Mouse (Mus musculus) liver, embryonic 13.5 days (tissue): ENCODE measurements around the gene Arhgap19. TPM values are rescaled to one million over a fixed set of nuclear protein-coding genes. Genes with fewer than 3 reads are reported as not detected.

Source experiments
- ATAC-seq: fragments of 200-750 bp; cut with Nextera tagmentation; 2 replicates; pipeline ENCODE4 v1.8.0; 2017; ENCODE audit warnings: low read depth, mild to moderate bottlenecking, moderate number of reproducible peaks, moderate library complexity
- DNase-seq: peaks from one replicate; pipeline ENCODE4 v3.0.0; 2022
- H3K27ac ChIP-seq: fragments of 300-500 bp; sonication (generic); 2 replicates; pipeline ENCODE4 v1.5.1; 2015; ENCODE audit warnings: moderate library complexity, mild to moderate bottlenecking, inconsistent platforms
- H3K27me3 ChIP-seq: fragments of 300-500 bp; sonication (generic); 2 replicates; pipeline ENCODE4 v1.6.1; 2015; ENCODE audit warnings: mild to moderate bottlenecking, inconsistent platforms
- H3K36me3 ChIP-seq: fragments of 300-500 bp; sonication (generic); 2 replicates; pipeline ENCODE4 v1.6.1; 2015; ENCODE audit warnings: mild to moderate bottlenecking, inconsistent platforms
- H3K4me1 ChIP-seq: fragments of 300-500 bp; sonication (generic); replicated peaks from 2 replicates; pipeline ENCODE4 v1.6.1; 2015; ENCODE audit warnings: inconsistent platforms
- H3K4me2 ChIP-seq: fragments of 300-500 bp; sonication (generic); 2 replicates; pipeline ENCODE4 v1.6.1; 2015; ENCODE audit warnings: inconsistent platforms, mild to moderate bottlenecking, moderate library complexity
- H3K4me3 ChIP-seq: fragments of 300-500 bp; sonication (generic); replicated peaks from 2 replicates; pipeline ENCODE4 v1.5.1; 2015; ENCODE audit warnings: mild to moderate bottlenecking, inconsistent platforms
- H3K9ac ChIP-seq: fragments of 300-500 bp; sonication (generic); 2 replicates; pipeline ENCODE4 v1.6.1; 2015; ENCODE audit warnings: mild to moderate bottlenecking, inconsistent platforms
- H3K9me3 ChIP-seq: fragments of 300-500 bp; sonication (generic); replicated peaks from 2 replicates; pipeline ENCODE4 v1.6.1; 2016; ENCODE audit warnings: inconsistent platforms
- WGBS: fragments of 180-500 bp; shearing (Covaris S2); methylation state at CpG from one replicate; pipeline ENCODE4 v1.1.7; 2015; ENCODE audit not compliant: insufficient replicate concordance; 5-methylcytosine and 5-hydroxymethylcytosine counted together
- polyA plus RNA-seq: library from polyadenylated mRNA; unstranded; fragments of >200 nt; fragmentation: Nextera tagmentation; extraction: Ambion mirVana; gene quantifications from 2 replicates; pipeline ENCODE4 v1.2.1, GENCODE M21; 2015

Arhgap19 gene
- polyA plus RNA-seq, 1 experiment from 2014 or later: 25.0 TPM

DNA sequence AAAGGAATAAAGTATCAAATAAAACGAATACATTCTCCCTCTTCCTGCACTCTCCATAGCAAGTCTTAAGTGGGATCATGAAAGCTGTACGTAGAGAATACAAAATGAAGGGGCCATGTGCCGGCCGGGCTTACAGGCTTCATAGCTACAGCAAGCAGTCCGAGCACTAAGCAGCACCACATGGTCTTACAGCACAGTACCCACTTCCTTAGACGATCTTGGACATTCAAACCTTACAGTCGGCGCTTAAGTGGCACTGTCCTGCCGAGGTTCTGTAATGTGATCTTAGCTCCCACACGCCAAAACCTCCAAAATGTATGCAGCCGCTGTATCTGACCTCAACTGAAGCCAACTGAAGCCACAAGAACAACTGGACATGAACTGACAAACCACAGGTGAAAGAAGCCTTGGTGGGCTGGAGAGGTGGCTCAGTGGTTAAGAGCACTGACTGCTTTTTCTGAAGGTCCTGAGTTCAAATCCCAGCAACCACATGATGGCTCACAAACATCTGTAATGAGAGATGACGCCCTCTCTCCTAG lies 5.0 kb downstream of the Arhgap19 start:
- H3K4me3 ChIP-seq: no peak overlapping the region
- ATAC-seq (no peak), DNase-seq (no peak)
- no peaks in the 10 kb centered on the region for H3K27me3 ChIP-seq
- no peak overlapping the region for H3K9ac ChIP-seq
- no peaks in the 10 kb centered on the region for H3K9me3 ChIP-seq
- H3K4me2 ChIP-seq: no peak overlapping the region
- peaks cover 75% of the 10 kb centered on the region for H3K4me1 ChIP-seq
- H3K27ac ChIP-seq: peak overlapping the region; percentile 49
- H3K36me3 ChIP-seq: peaks cover 16% of the 10 kb centered on the region
- 59% methylated on average over 12 of the region's 12 CpGs for WGBS

DNA sequence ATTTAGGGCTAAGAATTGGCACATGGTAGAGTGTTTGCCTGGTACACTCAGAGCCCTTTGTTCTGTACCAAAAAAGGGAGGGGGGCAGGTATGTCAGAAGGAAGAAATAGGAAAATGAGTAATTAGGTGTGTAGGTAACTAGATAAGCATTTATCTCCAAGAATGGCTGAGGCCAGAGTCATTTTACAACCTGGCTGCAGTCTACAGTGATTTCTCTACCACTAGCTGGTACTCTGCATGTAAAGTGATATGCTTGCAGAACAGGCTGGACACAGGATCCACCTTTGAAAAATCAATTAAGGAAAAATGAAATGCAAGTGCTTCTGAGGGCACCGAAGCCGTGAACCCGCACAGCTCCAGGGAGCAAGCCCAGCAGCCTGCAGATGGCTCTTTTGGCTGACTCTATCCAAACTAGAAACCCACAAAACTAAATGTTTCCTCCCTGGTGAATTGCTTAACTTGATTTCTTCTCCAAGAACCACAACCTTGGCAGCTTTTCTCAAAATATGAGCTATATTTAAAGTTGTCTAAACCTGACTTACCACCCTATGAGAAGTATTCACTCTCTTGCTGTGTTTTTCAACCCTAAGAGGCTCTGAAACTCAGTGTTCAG lies 5.6 kb downstream of the Arhgap19 start:
- Histone ChIP-seq H3K9me3 (no peaks in the 10 kb centered on the region), H3K36me3 (peaks cover 22% of the 10 kb centered on the region), H3K4me2 (no peak overlapping the region), H3K27ac (peak overlapping the region; percentile 49; the same call in 1 of the 2 replicates), H3K4me3 (no peak overlapping the region), H3K4me1 (peaks cover 75% of the 10 kb centered on the region), H3K27me3 (no peaks in the 10 kb centered on the region), H3K9ac (no peak overlapping the region)
- WGBS: 64% methylated on average over 3 of the region's 3 CpGs
- ATAC-seq (no peak), DNase-seq (no peak)

DNA sequence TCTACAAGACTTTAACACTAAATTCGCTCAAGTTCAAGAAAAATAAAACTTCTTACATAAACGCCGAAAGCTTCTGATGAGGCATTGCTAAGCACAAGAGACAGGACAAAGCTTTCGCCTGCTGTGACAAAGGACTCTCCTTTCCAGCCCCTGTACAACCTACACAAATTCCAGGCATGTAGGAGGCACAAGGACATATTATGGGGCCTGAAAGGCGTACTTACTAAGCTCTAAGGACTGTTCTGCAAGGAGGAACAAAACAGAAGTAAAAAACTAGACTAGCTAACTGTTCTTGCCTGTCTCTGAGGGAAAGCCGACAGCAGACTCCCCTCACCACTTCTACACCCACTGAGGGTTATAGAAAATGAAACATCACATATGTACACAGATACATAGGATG lies 6.9 kb downstream of the Arhgap19 start:
- Histone ChIP-seq H3K4me2 (no peak overlapping the region), H3K4me1 (peaks cover 64% of the 10 kb centered on the region), H3K9ac (no peak overlapping the region), H3K27ac (no peak overlapping the region), H3K36me3 (peaks cover 32% of the 10 kb centered on the region), H3K27me3 (no peaks in the 10 kb centered on the region), H3K9me3 (no peaks in the 10 kb centered on the region), H3K4me3 (no peak overlapping the region)
- DNase-seq: no peak
- no peak for ATAC-seq
- 84% methylated on average over 6 of the region's 6 CpGs for WGBS

DNA sequence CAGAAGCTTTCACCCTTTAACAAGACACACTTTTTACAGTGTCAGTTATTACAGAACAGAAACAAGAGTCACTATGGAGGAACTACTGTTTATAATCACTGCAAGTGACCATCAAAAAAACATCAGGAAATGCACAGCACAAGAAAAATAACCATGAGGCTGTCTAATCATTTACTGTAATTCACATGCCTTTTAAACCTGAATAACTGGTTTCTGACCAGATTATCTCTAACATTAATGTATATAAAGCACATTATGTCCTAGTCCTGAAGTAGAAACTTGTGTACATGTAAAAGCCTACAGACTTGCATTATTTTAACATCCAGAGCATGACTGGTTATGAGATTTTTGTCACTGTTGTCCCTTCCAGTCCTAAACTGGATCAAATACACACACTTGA lies 7.8 kb downstream of the Arhgap19 start:
- no peak overlapping the region for H3K4me2 ChIP-seq
- no peaks in the 10 kb centered on the region for H3K9me3 ChIP-seq
- H3K27ac ChIP-seq: no peak overlapping the region
- no peak overlapping the region for H3K9ac ChIP-seq
- H3K4me3 ChIP-seq: no peak overlapping the region
- H3K36me3 ChIP-seq: peaks cover 41% of the 10 kb centered on the region
- no peak for DNase-seq
- ATAC-seq: no peak
- peaks cover 58% of the 10 kb centered on the region for H3K4me1 ChIP-seq
- no peaks in the 10 kb centered on the region for H3K27me3 ChIP-seq

DNA sequence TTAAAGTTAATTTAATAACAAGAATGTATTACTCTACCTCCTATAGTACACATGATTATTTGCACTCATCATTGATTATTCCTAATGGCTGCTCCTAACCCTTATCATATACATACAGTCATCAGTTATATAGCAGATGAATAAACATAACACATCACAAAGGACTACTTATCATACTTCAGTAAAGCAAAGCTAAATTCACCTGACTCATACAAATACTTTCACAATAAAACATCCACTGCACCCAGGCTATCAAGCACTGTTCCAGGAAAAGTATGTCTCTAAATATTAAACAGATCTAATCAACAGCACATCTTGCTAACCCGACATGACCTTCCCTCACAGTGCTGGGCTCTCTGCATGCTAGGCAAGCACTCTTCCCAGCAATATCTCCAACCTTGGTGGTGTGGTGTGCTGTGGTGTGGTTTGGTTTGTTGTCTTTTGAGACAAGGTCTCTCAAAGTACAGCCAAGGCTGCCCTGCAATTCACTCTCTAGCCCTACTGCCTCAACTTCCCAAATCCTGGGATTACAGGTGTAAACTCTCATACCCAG lies 8.8 kb downstream of the Arhgap19 start:
- H3K4me1 ChIP-seq: peaks cover 54% of the 10 kb centered on the region
- ATAC-seq (no peak), DNase-seq (no peak)
- H3K9me3 ChIP-seq: no peaks in the 10 kb centered on the region
- peaks cover 46% of the 10 kb centered on the region for H3K36me3 ChIP-seq
- 34% methylated on average over 1 of the region's 1 CpGs for WGBS
- H3K27me3 ChIP-seq: no peaks in the 10 kb centered on the region
- no peak overlapping the region for H3K4me2 ChIP-seq
- H3K4me3 ChIP-seq: no peak overlapping the region
- H3K27ac ChIP-seq: no peak overlapping the region
- no peak overlapping the region for H3K9ac ChIP-seq

DNA sequence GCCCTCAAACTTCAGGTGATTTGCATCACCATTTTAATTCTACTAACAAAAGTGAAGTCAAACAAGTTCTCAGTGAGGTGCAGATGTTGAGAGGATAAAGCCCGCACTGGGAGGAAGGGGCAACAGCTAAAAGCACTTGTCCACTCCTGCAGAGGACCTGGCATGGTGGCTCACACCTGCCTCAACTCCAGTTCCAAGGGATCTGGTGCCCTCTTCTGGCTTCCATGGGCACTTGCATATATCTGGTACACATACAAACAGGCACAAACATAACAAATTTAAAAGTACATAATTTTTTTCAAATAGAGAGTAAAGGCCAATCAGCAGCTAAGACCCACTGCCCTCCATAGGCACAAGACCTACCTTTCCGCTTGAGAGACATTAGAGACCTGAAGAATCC lies 10.5 kb downstream of the Arhgap19 start:
- no peaks in the 10 kb centered on the region for H3K9me3 ChIP-seq
- no peaks in the 10 kb centered on the region for H3K27me3 ChIP-seq
- H3K9ac ChIP-seq: no peak overlapping the region
- no peak overlapping the region for H3K4me3 ChIP-seq
- no peak overlapping the region for H3K4me2 ChIP-seq
- H3K27ac ChIP-seq: no peak overlapping the region
- no peak for DNase-seq
- H3K4me1 ChIP-seq: peaks cover 44% of the 10 kb centered on the region
- 87% methylated on average over 2 of the region's 2 CpGs for WGBS
- no peak for ATAC-seq
- peaks cover 48% of the 10 kb centered on the region for H3K36me3 ChIP-seq

DNA sequence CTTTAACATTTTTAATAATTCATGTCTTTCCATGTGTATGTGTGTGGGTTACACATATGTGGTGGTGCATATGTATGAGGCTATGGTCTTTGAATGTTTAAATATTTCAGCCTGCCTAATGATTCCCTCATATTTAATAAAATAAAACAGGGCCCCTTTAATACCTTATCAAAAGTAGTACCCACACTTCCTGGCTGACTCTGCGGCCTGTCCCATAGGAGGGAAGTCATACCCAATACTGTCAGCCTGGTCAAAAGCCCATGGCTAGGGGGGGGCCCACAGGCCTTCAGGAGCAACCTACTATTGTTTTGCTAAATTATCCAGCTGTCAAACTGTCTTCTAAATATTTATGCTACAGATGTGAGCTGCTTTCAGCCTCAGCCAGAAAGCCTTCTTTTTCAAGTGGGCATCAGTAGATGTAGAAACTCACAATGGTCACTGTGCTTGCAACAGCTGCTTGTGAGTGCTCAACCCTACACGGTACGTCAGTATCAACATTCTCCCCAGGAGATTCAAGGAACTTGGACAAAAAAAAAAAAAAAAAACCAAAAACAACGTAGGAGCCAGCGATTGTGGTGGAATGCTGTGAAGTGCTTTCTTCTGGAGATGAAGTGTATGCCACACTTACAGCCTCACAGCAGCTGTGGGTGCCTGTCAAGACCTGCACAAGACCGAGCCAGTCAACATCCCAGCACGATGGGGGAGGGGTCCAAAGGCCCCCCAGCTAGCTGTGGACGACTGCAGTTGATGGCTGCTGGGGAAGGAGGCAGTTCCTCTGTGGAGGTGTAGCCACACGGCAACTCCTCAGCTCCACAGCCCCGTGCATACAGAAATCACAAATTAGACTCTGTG lies 12.5 kb downstream of the Arhgap19 start:
- Histone ChIP-seq H3K9ac (no peak overlapping the region), H3K9me3 (no peaks in the 10 kb centered on the region), H3K4me2 (no peak overlapping the region), H3K36me3 (peaks cover 66% of the 10 kb centered on the region), H3K27me3 (no peaks in the 10 kb centered on the region), H3K4me1 (peaks cover 28% of the 10 kb centered on the region), H3K27ac (no peak overlapping the region), H3K4me3 (no peak overlapping the region)
- 73% methylated on average over 10 of the region's 10 CpGs for WGBS
- DNase-seq: no peak
- ATAC-seq: no peak

DNA sequence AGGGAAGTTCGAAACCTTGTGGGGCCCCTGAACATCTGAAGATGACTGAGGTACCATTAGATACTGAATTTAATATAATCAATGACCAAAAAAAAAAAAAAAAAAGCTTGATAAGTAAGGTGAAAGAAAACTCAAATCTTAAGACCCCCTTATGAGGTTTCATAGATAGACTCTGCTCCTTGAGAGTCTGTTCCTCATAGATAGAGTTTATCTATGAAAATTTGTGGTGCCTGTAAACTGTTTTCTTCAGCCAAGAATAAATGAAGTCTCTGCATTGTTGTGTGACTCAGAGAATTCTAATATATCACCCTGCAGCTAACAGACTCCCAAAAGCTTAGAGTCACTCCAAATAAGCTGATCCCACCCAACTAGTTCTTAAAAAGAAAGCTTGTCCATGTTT lies 15.0 kb downstream of the Arhgap19 start:
- Histone ChIP-seq H3K4me2 (no peak overlapping the region), H3K36me3 (peaks cover 81% of the 10 kb centered on the region), H3K9me3 (no peaks in the 10 kb centered on the region), H3K4me1 (peaks cover 9% of the 10 kb centered on the region; the same call in 1 of the 2 replicates), H3K27ac (no peak overlapping the region), H3K27me3 (no peaks in the 10 kb centered on the region), H3K4me3 (no peak overlapping the region), H3K9ac (no peak overlapping the region)
- DNase-seq (no peak), ATAC-seq (no peak)
- WGBS: 94% methylated on average over 1 of the region's 1 CpGs

DNA sequence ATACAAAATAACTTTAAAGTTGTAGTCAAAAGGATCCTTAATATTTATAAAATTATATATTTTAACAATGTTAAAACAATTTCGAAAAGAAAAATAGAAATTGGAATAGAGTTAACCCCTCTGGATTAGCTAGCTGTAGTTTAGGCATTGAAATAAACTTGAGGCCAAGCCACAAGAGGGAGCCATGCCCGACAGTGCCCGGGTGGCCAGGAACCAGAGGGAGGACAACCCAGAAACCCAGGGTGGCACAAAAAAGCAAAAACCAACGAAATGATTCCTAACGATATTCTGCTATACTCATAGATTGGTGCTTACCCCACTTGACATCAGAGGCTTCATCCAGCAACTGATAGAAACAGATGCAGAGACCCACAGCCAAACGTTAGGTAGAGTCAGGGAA lies 24.3 kb downstream of the Arhgap19 start:
- Histone ChIP-seq H3K27me3 (no peaks in the 10 kb centered on the region), H3K27ac (no peak overlapping the region), H3K4me3 (no peak overlapping the region), H3K9ac (no peak overlapping the region), H3K4me2 (no peak overlapping the region), H3K36me3 (peaks cover 94% of the 10 kb centered on the region), H3K9me3 (no peaks in the 10 kb centered on the region), H3K4me1 (no peaks in the 10 kb centered on the region)
- DNase-seq (no peak), ATAC-seq (no peak)
- 81% methylated on average over 6 of the region's 6 CpGs for WGBS

DNA sequence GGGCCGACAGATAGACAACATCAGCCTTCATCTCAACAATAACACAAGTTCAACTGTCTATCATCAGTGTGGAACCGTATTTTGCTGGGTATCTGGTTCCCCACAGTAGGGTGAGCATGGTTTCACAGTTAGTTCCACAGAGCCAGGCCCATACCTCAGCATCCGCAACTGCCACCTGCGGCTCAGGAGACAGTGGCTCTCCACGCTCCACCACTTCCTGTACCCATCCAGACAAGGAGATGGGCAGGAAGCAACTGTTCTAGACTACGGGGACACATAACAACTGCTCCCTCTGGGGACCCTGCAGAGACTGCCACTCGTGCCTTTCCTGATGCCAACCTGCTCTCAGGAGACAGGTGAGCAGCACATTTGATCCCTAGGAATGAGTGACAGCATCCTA lies 33.1 kb downstream of the Arhgap19 start:
- no peak overlapping the region for H3K9ac ChIP-seq
- ATAC-seq (no peak), DNase-seq (no peak)
- no peaks in the 10 kb centered on the region for H3K27me3 ChIP-seq
- H3K36me3 ChIP-seq: peaks cover 76% of the 10 kb centered on the region
- no peak overlapping the region for H3K27ac ChIP-seq
- no peak overlapping the region for H3K4me3 ChIP-seq
- no peak overlapping the region for H3K4me2 ChIP-seq
- H3K4me1 ChIP-seq: no peaks in the 10 kb centered on the region
- WGBS: 86% methylated on average over 7 of the region's 7 CpGs
- H3K9me3 ChIP-seq: no peaks in the 10 kb centered on the region

DNA sequence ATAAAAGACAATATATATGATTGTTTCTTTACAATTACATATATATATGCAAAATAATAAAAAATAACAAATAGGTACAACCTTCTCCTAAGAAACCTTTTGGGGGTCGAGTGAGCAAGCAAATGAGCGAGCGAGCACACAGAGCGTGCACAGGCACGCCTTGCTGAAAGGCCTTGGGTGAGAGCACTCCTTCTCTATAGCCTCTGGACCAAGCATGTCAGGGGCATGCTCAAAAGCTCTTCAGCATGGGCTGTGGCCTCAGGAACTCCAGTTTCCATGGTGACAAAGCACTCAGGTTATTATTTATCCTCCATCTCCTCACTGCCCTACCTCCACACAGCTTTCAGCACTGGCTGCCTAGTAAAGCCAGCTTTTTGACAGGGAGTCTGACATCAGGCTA lies 35.2 kb downstream of the Arhgap19 start:
- H3K4me1 ChIP-seq: no peaks in the 10 kb centered on the region
- H3K4me3 ChIP-seq: no peak overlapping the region
- no peaks in the 10 kb centered on the region for H3K9me3 ChIP-seq
- no peak overlapping the region for H3K27ac ChIP-seq
- peaks cover 64% of the 10 kb centered on the region for H3K36me3 ChIP-seq
- no peak for DNase-seq
- no peaks in the 10 kb centered on the region for H3K27me3 ChIP-seq
- ATAC-seq: no peak
- no peak overlapping the region for H3K9ac ChIP-seq
- WGBS: 93% methylated on average over 5 of the region's 5 CpGs
- H3K4me2 ChIP-seq: no peak overlapping the region
